Mouse (Mus musculus) liver, embryonic 11.5 days (tissue): ENCODE results near the gene Kpna3. TPM values are rescaled to one million over a fixed set of nuclear protein-coding genes. Genes with fewer than 3 reads are reported as not detected.
"Not testable (repeated sequence)": the region's sequence is repeated elsewhere in the genome, so short reads cannot be mapped to it uniquely, and the experiment has no call there.

Experiments used
- ATAC-seq: fragments of 200-750 bp; cut with Nextera tagmentation; replicated peaks from 2 replicates; pipeline ENCODE4 v1.8.0; 2017; ENCODE audit warnings: moderate number of reproducible peaks, mild to moderate bottlenecking, moderate TSS enrichment, moderate library complexity; ENCODE audit not compliant: low FRiP score
- DNase-seq: peaks from one replicate; pipeline ENCODE4 v3.0.0-alpha.2; 2017; ENCODE audit warnings: low spot score
- H3K27ac ChIP-seq: fragments of 300-500 bp; sonication (generic); 2 replicates; pipeline ENCODE4 v1.5.1; 2014; ENCODE audit warnings: mild to moderate bottlenecking, low read depth, low read length, control low read depth
- H3K27me3 ChIP-seq: fragments of 300-500 bp; sonication (generic); replicated peaks from 2 replicates; pipeline ENCODE4 v1.6.1; 2014; ENCODE audit warnings: low read length, mixed read lengths; ENCODE audit not compliant: control insufficient read depth, insufficient read depth
- H3K36me3 ChIP-seq: fragments of 300-500 bp; sonication (generic); 2 replicates; pipeline ENCODE4 v1.6.1; 2014; ENCODE audit warnings: mild to moderate bottlenecking, low read length, moderate library complexity, mixed read lengths; ENCODE audit not compliant: control insufficient read depth, insufficient read depth
- H3K4me1 ChIP-seq: fragments of 300-500 bp; sonication (generic); replicated peaks from 2 replicates; pipeline ENCODE4 v1.6.1; 2014; ENCODE audit warnings: low read length, mixed read lengths; ENCODE audit not compliant: control insufficient read depth, insufficient read depth
- H3K4me2 ChIP-seq: fragments of 300-500 bp; sonication (generic); 2 replicates; pipeline ENCODE4 v1.6.1; 2014; ENCODE audit warnings: mild to moderate bottlenecking, control low read depth, moderate library complexity
- H3K4me3 ChIP-seq: fragments of 300-500 bp; sonication (generic); 2 replicates; pipeline ENCODE4 v1.5.1; 2014; ENCODE audit warnings: low read depth, low read length, control low read depth
- H3K9ac ChIP-seq: fragments of 300-500 bp; sonication (generic); 2 replicates; pipeline ENCODE4 v1.6.1; 2014; ENCODE audit warnings: low read depth, low read length, control low read depth
- H3K9me3 ChIP-seq: fragments of 300-500 bp; sonication (generic); 2 replicates; pipeline ENCODE4 v1.6.1; 2016; ENCODE audit warnings: low read length, inconsistent platforms, mixed read lengths; ENCODE audit not compliant: control insufficient read depth
- WGBS: fragments of 180-500 bp; shearing (Covaris S2); extraction: QIAGEN DNeasy Blood & Tissue Kit; methylation state at CpG from one replicate; pipeline ENCODE4 v1.1.7; 2014; 5-methylcytosine and 5-hydroxymethylcytosine counted together
- polyA plus RNA-seq: library from polyadenylated mRNA; unstranded; fragments of >200 nt; fragmentation: Nextera tagmentation; extraction: Ambion mirVana; gene quantifications from 2 replicates; pipeline ENCODE4 v1.2.1, GENCODE M21; 2014

Kpna3 gene
- polyA plus RNA-seq, 1 experiment from 2014 or later, result 67.6 TPM

- Histone ChIP-seq H3K36me3 (no peaks in the 10 kb centered on the region), H3K9ac (no peak overlapping the region), H3K27ac (no peak overlapping the region), H3K4me2 (no peak overlapping the region), H3K4me3 (no peak overlapping the region), H3K27me3 (no peaks in the 10 kb centered on the region), H3K9me3 (no peaks in the 10 kb centered on the region), H3K4me1 (no peaks in the 10 kb centered on the region)
- 82% methylated on average over 10 of the region's 10 CpGs for WGBS
- ATAC-seq, result no peak
- DNase-seq, result no peak
Observed at GRCm38 (mm10) chr14:61346827-61347698, 92.6 kb downstream of the Kpna3 start.

DNA sequence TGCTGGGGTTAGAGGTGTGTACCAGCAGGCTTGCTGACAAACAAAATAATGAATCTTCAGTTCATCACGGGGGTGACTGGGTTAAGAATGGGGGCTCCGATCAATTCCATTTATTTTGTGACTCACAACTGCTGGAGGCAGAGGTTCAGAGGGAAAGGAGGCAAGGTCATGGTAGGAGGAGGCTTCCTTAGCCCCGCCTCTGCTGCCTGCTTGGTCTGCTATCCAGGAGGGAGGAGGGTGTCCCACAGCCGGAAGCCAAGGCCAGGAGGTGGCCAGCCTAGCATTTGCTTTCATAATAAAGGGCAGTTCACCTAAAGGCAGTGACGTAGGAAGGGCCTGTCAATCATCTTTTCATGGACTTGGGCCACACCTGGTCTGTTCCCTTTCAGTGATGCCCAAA, 95.1 kb downstream of the Kpna3 start:
- Histone ChIP-seq H3K27ac (no peak overlapping the region), H3K4me2 (no peak overlapping the region), H3K4me3 (no peak overlapping the region), H3K9me3 (no peaks in the 10 kb centered on the region), H3K4me1 (no peaks in the 10 kb centered on the region), H3K27me3 (no peaks in the 10 kb centered on the region), H3K9ac (no peak overlapping the region), H3K36me3 (no peaks in the 10 kb centered on the region)
- no peak for DNase-seq
- 71% methylated on average over 5 of the region's 5 CpGs for WGBS
- no peak for ATAC-seq

DNA sequence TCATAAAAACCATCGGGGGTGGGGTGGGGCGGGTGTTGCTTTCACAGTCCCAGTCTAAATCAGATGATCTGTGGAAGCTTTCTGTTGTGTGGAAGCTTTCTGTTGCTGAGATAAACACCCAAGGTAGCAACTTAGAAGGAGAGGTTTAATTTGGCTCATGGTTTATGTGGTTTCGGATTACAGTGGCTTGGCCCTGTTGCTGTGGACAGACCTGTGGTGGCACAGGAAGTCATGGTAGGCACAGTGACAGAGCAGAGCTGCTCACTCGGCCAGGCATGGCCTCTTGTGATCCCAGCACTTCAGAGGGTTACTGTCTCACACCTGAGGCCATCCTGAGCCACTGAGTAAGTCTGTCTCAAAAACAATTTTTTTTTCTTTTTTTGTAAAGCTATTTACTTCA, 100.3 kb downstream of the Kpna3 start:
- ATAC-seq (no peak), DNase-seq (no peak)
- H3K9ac ChIP-seq, result no peak overlapping the region
- H3K36me3 ChIP-seq, result no peaks in the 10 kb centered on the region
- no peaks in the 10 kb centered on the region for H3K4me1 ChIP-seq
- no peaks in the 10 kb centered on the region for H3K9me3 ChIP-seq
- 77% methylated on average over 4 of the region's 4 CpGs for WGBS
- H3K27ac ChIP-seq, result no peak overlapping the region
- no peak overlapping the region for H3K4me2 ChIP-seq
- no peaks in the 10 kb centered on the region for H3K27me3 ChIP-seq
- H3K4me3 ChIP-seq, result no peak overlapping the region

- H3K36me3 ChIP-seq, result no peaks in the 10 kb centered on the region
- no peak overlapping the region for H3K9ac ChIP-seq
- H3K27me3 ChIP-seq, result no peaks in the 10 kb centered on the region
- no peak overlapping the region for H3K4me3 ChIP-seq
- H3K9me3 ChIP-seq, result no peaks in the 10 kb centered on the region
- peak overlapping the region; percentile 13; the same call in 1 of the 2 replicates for H3K4me2 ChIP-seq
- no peak overlapping the region for H3K27ac ChIP-seq
- peak; percentile 58 for DNase-seq
- H3K4me1 ChIP-seq, result peaks cover 4% of the 10 kb centered on the region; the same call in 1 of the 2 replicates
- ATAC-seq, result peak; percentile 68
- WGBS, result 24% methylated on average over 13 of the region's 13 CpGs
Observed at GRCm38 (mm10) chr14:61330996-61331561, 108.6 kb downstream of the Kpna3 start.

DNA sequence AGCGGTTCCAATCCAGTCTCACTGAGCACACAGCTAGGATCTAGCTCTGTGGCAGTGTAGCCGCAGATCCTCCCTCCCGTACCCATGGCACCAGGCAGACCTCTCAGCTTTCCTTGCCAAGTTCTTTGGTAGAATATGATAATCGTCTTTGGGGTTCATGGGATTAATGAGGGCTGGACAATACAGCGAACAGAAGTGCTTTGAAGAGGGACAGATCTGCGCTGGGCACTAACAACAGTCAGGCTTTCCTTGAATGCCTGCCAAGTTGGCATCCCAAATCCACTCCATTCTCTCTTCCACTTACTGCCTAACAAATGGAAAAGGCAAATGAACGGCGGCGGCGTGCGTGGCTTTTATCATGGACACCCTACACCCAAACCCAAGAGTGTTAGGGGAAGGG, 109.1 kb downstream of the Kpna3 start:
- Histone ChIP-seq H3K9ac (no peak overlapping the region), H3K4me2 (no peak overlapping the region), H3K27me3 (no peaks in the 10 kb centered on the region), H3K36me3 (no peaks in the 10 kb centered on the region), H3K4me1 (peaks cover 4% of the 10 kb centered on the region; the same call in 1 of the 2 replicates), H3K9me3 (no peaks in the 10 kb centered on the region), H3K4me3 (no peak overlapping the region), H3K27ac (no peak overlapping the region)
- WGBS, result 85% methylated on average over 11 of the region's 11 CpGs
- DNase-seq (no peak), ATAC-seq (no peak)

- H3K4me3 ChIP-seq, result peak overlapping the region; percentile 24
- peak; percentile 58; the same call in 1 of the 2 replicates for ATAC-seq
- peaks cover 4% of the 10 kb centered on the region; the same call in 1 of the 2 replicates for H3K4me1 ChIP-seq
- 35% methylated on average over 19 of the region's 19 CpGs for WGBS
- H3K27me3 ChIP-seq, result no peaks in the 10 kb centered on the region
- peak overlapping the region; percentile 56 for H3K4me2 ChIP-seq
- no peak for DNase-seq
- H3K9ac ChIP-seq, result no peak overlapping the region
- no peaks in the 10 kb centered on the region for H3K36me3 ChIP-seq
- H3K9me3 ChIP-seq, result no peaks in the 10 kb centered on the region
- no peak overlapping the region for H3K27ac ChIP-seq
Observed at GRCm38 (mm10) chr14:61327618-61328450, 111.8 kb downstream of the Kpna3 start.

GRCm38 (mm10) chr14:61327007-61327406, 112.7 kb downstream of the Kpna3 start:
- H3K4me2 ChIP-seq, H3K4me1 ChIP-seq, H3K27ac ChIP-seq, H3K27me3 ChIP-seq, H3K36me3 ChIP-seq, H3K9ac ChIP-seq, DNase-seq, ATAC-seq, H3K9me3 ChIP-seq: not testable (repeated sequence)
- H3K4me3 ChIP-seq, result peak overlapping the region; percentile 24; the same call in 1 of the 2 replicates
- 30% methylated on average over 6 of the region's 6 CpGs for WGBS

GRCm38 (mm10) chr14:61322740-61323139, 116.9 kb downstream of the Kpna3 start:
- Histone ChIP-seq H3K9ac (no peak overlapping the region), H3K4me3 (no peak overlapping the region), H3K9me3 (no peaks in the 10 kb centered on the region; the same call in 1 of the 2 replicates), H3K27me3 (no peaks in the 10 kb centered on the region), H3K4me2 (no peak overlapping the region), H3K4me1 (peaks cover 3% of the 10 kb centered on the region; the same call in 1 of the 2 replicates), H3K36me3 (no peaks in the 10 kb centered on the region), H3K27ac (no peak overlapping the region)
- ATAC-seq (no peak), DNase-seq (no peak)
- WGBS, result 70% methylated on average over 1 of the region's 1 CpGs
